Mouse (Mus musculus) c-Kit-negative CD71-positive TER-119-positive erythroid progenitor cells, embryonic 14.5 days (primary cell): ENCODE data around the gene Fam71b.

Experiments used
- DNase-seq: peaks from one replicate; pipeline ENCODE4 v3.0.0-alpha.2; 2013; ENCODE audit warnings: low read depth, low spot score

Fam71b gene

DNA sequence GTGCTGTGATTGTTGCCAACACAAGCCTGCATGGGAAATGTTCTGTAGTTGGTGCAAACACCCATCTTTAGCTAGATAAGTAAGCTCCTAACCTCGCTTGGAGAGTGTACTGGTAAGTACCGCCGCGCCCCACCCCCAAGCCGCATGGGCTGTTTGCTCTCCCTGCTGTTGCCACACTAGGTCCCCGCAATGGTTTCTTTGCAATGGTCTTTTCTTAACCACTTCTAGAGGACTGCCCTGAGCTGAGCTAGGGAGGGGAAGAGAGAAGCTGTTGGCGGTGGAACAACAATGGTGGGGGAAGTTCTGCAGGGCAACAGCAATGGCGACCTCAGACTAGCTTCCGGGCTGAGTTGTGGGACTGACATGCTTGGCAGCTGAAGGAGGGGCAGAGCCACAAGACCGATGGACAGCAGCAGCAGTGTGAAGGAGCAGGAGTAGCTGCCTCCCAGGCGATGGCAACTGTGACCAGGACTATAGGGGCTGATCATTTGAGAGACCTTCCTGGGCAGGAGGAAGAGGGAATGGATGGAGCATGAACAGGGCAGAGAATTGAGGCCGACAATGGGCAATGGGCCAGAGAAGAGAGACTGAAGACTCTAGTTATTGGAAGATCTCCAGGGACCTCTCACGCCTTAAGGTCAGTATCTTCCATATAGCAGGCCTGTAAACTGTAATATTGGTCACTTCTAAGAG lies at the start of gene Fam71b:
Fam71b (plus strand) TSS at position 393 of the 693 bp plus-strand sequence.
- DNase-seq, result no peak

DNA sequence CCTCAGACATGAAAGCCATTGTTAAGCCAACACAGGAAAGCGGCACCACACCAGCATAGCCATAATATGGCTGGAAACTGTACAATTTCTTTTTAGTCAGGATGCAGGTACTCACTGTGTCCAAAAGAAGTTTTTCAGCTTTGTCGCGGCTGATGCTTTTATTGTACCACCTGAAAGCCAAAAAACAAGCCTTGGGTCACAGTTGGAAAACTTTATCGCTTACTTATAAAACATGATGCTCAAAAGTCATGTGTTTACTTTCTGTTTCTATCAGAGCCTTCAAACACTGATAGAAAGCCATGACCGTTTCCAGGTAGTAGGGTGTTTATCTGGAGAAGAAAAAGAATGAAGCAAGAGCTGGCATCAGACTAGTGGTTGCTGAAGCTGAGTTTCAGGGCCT lies 48.6 kb upstream of the Fam71b start:
- DNase-seq, result no peak

DNA sequence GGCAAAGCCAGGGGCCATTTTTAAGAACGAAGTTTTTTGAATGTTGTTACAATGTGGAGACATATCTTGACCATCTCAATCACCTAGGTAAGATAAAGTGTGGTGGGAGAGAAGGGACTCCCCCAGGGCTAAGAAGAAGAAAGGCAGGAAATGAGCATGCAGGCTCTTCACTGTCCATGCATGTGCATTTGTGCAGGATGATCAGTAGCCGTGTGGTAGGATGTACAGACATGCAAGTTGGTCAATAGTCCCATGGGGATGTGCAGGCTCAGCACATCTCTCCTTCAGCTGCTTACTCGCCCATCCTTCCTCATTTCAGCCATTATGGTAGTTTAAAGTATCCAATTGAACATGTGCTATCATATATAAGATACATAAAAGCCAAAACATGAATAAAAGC lies 47.9 kb upstream of the Fam71b start:
- DNase-seq, result no peak

- DNase-seq, result no peak
Measured at GRCm38 (mm10) chr11:46349681-46350410, 46.5 kb upstream of the Fam71b start.

GRCm38 (mm10) chr11:46358369-46358768 lies 38.0 kb upstream of the Fam71b start:
- no peak for DNase-seq

GRCm38 (mm10) chr11:46360991-46361665 lies 35.2 kb upstream of the Fam71b start:
- DNase-seq, result no peak

- DNase-seq, result no peak
Measured at GRCm38 (mm10) chr11:46362061-46363022, 34.0 kb upstream of the Fam71b start.

DNA sequence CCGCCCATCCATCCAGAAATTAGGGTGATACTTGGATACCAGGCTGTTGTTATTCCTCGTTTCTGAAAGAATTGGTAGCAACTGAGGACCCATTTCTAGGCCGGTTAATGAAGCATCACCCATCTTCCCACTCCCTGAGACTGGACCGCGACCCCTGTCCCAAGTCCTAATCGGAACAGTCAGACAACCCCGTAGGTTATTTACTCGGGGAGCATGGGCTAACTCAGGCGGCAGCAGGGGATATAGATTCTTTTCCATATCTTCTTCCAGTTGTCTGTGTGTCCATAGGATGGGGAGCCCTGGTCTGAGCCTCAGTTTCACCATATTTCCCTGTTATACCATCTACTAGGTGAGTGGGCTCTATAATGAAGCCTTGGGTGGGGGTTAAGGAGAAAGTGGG lies 32.5 kb upstream of the Fam71b start:
- no peak for DNase-seq

- no peak for DNase-seq
Measured at GRCm38 (mm10) chr11:46365744-46366143, 30.6 kb upstream of the Fam71b start.

GRCm38 (mm10) chr11:46366357-46366756 lies 30.0 kb upstream of the Fam71b start:
- DNase-seq, result no peak

DNA sequence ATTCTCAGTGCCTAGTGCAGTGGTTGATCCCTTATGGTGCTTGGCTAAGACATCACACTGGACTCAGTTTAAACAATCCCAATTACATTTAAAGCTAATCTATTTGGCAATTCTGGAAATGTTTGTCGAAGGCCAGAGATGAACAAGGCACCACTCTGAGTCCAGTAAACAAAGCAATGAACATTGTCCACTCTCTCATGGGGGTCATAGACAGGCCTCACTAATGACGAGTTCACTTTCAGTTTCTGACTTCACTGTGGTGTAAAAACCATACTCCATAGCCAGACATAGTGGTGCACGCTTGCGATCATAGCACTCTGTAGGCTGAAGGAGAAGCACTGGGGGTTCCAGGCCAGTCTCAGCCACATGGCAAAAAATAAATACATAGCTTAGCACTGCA lies 25.9 kb upstream of the Fam71b start:
- no peak for DNase-seq

GRCm38 (mm10) chr11:46371250-46371649 lies 25.1 kb upstream of the Fam71b start:
- no peak for DNase-seq

DNA sequence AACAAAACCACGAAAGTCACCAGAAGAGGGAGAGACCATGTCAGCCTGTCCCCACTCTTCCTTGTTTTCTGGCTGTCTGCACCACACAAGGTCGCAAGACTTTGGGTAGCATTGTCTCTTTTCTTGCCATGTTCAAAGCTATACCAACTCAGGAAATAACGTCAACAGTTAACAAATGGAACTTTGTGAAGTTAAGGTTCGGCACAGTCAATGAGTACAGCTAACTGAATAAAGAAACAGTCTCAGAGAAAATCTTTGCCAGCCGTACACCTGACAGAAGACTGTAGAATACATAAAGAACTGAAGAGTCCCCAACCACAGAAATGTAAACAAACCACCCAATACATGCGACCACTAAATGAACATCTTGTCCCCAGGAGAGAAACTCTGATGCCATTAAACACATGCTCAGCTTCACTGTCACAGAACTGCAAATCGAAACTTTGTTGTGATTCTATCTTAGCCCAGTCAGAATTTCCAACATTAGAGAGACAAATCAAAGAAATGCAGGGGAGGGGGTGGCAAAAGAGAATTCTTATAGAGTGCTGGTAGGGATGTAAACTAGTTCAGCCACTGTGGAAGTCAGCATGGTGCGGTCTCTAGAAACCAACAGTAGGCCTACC lies 23.9 kb upstream of the Fam71b start:
- no peak for DNase-seq

DNA sequence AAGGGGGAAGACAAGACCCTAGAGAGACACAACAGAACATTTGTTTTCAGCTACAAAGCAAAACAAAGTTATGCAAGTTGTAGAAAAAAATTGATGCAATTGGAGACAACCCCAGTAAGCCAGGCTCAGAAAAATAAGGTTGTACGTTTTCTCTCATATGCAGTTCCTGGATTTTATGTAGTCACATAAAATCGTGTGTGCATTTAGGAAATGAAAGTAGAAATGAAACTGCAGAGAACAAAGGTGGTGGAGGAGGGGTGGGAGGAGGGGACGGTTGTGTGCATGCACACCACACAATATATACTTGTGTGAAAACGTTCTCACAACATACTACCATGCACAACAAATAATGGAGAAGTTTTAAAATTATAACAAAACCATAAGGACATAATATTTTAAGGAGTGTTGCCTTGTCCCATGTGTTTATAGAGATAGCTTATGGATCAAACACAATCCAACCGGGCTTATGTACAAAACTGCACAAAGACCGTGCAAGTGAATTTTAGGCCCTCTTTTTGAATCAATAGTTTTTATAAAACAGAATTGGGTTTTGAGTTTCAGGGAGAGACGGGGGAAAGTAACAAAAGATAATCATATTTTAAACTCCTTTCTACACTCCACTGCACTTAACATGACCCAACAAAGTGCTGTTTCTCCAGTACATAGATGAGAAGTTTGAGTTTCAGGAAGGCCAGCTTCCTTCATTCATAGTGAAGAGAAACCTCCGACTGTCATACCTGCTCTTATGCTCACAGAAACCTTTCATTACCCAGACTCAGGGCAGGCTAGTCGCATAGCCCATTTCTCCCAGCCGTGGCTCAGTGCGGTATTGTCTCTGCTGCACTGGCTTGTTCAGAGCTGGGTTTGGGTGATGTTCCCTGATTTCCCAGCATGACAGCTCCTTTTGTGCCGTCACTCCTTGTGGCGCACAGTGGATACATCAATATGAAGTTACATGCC lies 23.0 kb upstream of the Fam71b start:
- DNase-seq, result no peak

GRCm38 (mm10) chr11:46375015-46375414 lies 21.3 kb upstream of the Fam71b start:
- no peak for DNase-seq

DNA sequence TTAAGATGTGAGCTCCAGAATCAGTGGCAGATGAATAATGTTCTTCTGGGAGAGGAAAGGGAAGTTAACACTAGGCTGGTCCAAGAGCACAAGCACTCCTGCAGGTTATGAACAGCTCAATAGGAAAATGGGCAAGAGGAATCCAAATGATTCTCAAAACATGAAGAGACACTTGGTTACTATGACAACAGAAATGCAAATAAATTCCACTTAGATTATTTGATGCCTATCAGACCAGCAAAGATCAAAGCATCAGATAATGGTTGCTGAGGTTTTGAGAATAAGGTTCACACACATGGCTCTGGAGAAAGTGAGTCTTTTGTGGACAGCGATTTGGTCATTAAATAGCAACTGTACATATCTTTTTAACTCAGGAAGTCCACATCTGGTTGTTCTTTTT lies 19.0 kb upstream of the Fam71b start:
- no peak for DNase-seq

- peak; percentile 62 for DNase-seq
Measured at GRCm38 (mm10) chr11:46377819-46378782, 18.3 kb upstream of the Fam71b start.

- no peak for DNase-seq
Measured at GRCm38 (mm10) chr11:46380097-46380675, 16.2 kb upstream of the Fam71b start.
